Mouse (Mus musculus) olfactory bulb, adult 2 months (tissue): ENCODE measurements around the gene Pcdh15.

Experiments used
- CTCF ChIP-seq: fragments of 200-500 bp; IDR thresholded peaks from 2 replicates; pipeline ENCODE4 v1.5.1; 2012; ENCODE audit warnings: low read depth, mild to moderate bottlenecking, low read length, moderate library complexity; ENCODE audit not compliant: insufficient read depth
- POLR2A ChIP-seq: fragments of 200-500 bp; IDR thresholded peaks from 2 replicates; pipeline ENCODE4 v1.6.1; 2012; ENCODE audit warnings: mild to moderate bottlenecking, low read depth, low read length, moderate library complexity; ENCODE audit not compliant: insufficient read depth

- TF ChIP-seq POLR2A, result no peak
- TF ChIP-seq CTCF, result no peak
These were observed 1413.2 kb downstream of the Pcdh15 start for GRCm38 (mm10) chr10:74512315-74512714.
